Mouse (Mus musculus) liver, postnatal 0 days (tissue): ENCODE data around the gene Wdr37. TPM values are rescaled to one million over a fixed set of nuclear protein-coding genes. Genes with fewer than 3 reads are reported as not detected.

ENCODE experiments used
- ATAC-seq: fragments of 200-750 bp; cut with Nextera tagmentation; 2 replicates; pipeline ENCODE4 v1.8.0; 2017; ENCODE audit warnings: mild to moderate bottlenecking, moderate library complexity
- DNase-seq: peaks from one replicate; pipeline ENCODE4 v3.0.0-alpha.2; 2016
- H3K27ac ChIP-seq: fragments of 300-500 bp; sonication (generic); 2 replicates; pipeline ENCODE4 v1.5.1; 2014; ENCODE audit warnings: antibody characterized with exemption, moderate library complexity, mild to moderate bottlenecking, low read depth
- H3K27me3 ChIP-seq: fragments of 300-500 bp; sonication (generic); 2 replicates; pipeline ENCODE4 v1.6.1; 2014; ENCODE audit warnings: low read length, control low read depth, mixed read lengths; ENCODE audit not compliant: insufficient read depth
- H3K36me3 ChIP-seq: fragments of 300-500 bp; sonication (generic); replicated peaks from 2 replicates; pipeline ENCODE4 v1.6.1; 2014; ENCODE audit warnings: mild to moderate bottlenecking, control low read depth, low read length, moderate library complexity, mixed read lengths; ENCODE audit not compliant: insufficient read depth
- H3K4me1 ChIP-seq: fragments of 300-500 bp; sonication (generic); 2 replicates; pipeline ENCODE4 v1.6.1; 2014; ENCODE audit warnings: antibody characterized with exemption, mild to moderate bottlenecking, control low read depth; ENCODE audit not compliant: insufficient read depth
- H3K4me2 ChIP-seq: fragments of 300-500 bp; sonication (generic); 2 replicates; pipeline ENCODE4 v1.6.1; 2014; ENCODE audit warnings: low read depth, mild to moderate bottlenecking, low read length, moderate library complexity, mixed read lengths
- H3K4me3 ChIP-seq: fragments of 300-500 bp; sonication (generic); 2 replicates; pipeline ENCODE4 v1.5.1; 2014; ENCODE audit warnings: low read depth, low read length
- H3K9ac ChIP-seq: fragments of 300-500 bp; sonication (generic); replicated peaks from 2 replicates; pipeline ENCODE4 v1.6.1; 2014; ENCODE audit warnings: mild to moderate bottlenecking, moderate library complexity
- H3K9me3 ChIP-seq: fragments of 300-500 bp; sonication (generic); 2 replicates; pipeline ENCODE4 v1.6.1; 2016; ENCODE audit warnings: mild to moderate bottlenecking, control low read depth, low read length, mixed read lengths
- CTCF ChIP-seq: sonication (generic); IDR thresholded peaks from 2 replicates; pipeline ENCODE4 v1.5.1; 2016; ENCODE audit warnings: antibody characterized with exemption, low read depth
- EP300 ChIP-seq: IDR thresholded peaks from 2 replicates; pipeline ENCODE4 v1.6.1; 2016; ENCODE audit warnings: antibody characterized with exemption, low read depth, mild to moderate bottlenecking
- WGBS: fragments of 180-500 bp; shearing (Covaris S2); extraction: QIAGEN DNeasy Blood & Tissue Kit; methylation state at CpG from one replicate; pipeline ENCODE4 v1.1.7; 2014; ENCODE audit not compliant: insufficient replicate concordance; 5-methylcytosine and 5-hydroxymethylcytosine counted together
- polyA plus RNA-seq: library from polyadenylated mRNA; unstranded; fragments of >200 nt; fragmentation: Nextera tagmentation; extraction: Ambion mirVana; gene quantifications from 2 replicates; pipeline ENCODE4 v1.2.1, GENCODE M21; 2015

The Wdr37 gene
- polyA plus RNA-seq, 1 experiment from 2014 or later = 5.8 TPM

DNA sequence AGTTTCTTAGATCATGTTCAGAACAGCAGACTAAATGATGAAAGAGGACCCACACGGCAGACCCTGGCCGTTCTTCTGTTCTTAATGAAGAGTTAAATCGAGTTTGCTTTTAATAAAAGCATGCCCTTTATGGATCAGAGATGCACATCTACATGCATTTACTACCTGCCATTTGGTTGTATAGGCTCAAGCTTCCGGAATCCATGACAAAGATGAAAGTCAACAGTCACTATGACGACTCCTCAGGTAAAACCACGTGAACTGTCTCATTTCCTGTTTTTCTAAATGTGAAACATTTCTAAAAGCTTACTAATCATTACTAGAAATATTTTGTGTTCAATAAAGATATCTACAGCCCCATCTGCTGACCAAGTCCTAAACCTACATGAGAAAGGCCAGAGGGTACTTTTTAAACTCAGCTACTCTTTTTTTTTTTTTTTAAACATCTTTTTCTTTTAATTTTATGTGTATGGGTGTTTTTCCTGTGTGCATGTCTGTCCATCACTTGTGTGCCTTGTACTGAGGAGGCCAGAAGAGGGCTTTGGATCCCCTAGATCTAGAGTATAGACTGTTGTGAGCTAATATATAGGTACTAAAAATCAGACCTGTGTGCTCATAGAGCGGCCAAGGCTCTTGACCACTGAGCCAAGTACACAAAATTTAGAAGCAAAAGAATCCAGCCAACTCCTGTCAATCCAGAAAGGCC lies 40.0 kb downstream of the Wdr37 start:
- DNase-seq = no peak
- no peak for TF ChIP-seq EP300
- no peak for TF ChIP-seq CTCF
- H3K27ac ChIP-seq = no peak overlapping the region
- WGBS = 81% methylated on average over 7 of the region's 7 CpGs
- no peaks in the 10 kb centered on the region for H3K4me1 ChIP-seq
- no peaks in the 10 kb centered on the region for H3K9me3 ChIP-seq
- H3K4me2 ChIP-seq = no peak overlapping the region
- no peak overlapping the region for H3K4me3 ChIP-seq
- ATAC-seq = no peak
- H3K36me3 ChIP-seq = peaks cover 58% of the 10 kb centered on the region
- no peaks in the 10 kb centered on the region for H3K27me3 ChIP-seq
- no peak overlapping the region for H3K9ac ChIP-seq

DNA sequence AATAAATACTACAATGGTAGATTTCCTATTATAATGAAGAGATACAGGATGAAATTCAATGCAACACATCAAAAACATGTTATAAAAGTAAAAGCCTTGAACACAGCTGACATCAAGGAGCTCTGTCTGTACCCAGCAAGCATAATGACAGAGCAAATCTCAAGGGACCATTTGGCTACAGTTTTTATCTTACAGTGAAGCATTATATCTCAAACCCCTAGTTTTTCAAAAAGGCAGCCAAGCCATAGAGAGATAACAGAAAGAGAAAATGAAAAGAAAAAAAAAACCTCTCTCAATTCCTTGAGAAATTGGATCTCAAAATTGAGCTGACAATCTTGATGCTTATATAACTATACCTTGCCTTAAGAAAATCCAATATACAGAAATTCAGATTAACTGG lies 41.0 kb downstream of the Wdr37 start:
- Histone ChIP-seq H3K27ac (no peak overlapping the region), H3K27me3 (no peaks in the 10 kb centered on the region), H3K4me2 (no peak overlapping the region), H3K36me3 (peaks cover 53% of the 10 kb centered on the region), H3K4me1 (no peaks in the 10 kb centered on the region), H3K4me3 (no peak overlapping the region), H3K9ac (no peak overlapping the region), H3K9me3 (no peaks in the 10 kb centered on the region)
- no peak for ATAC-seq
- DNase-seq = no peak
- TF ChIP-seq EP300 (no peak), CTCF (no peak)

GRCm38 (mm10) chr13:8829784-8830183 lies 41.9 kb downstream of the Wdr37 start:
- no peaks in the 10 kb centered on the region for H3K4me1 ChIP-seq
- DNase-seq = no peak
- H3K4me2 ChIP-seq = no peak overlapping the region
- H3K9ac ChIP-seq = no peak overlapping the region
- ATAC-seq = no peak
- no peak for TF ChIP-seq EP300
- no peak overlapping the region for H3K4me3 ChIP-seq
- 73% methylated on average over 5 of the region's 5 CpGs for WGBS
- H3K27me3 ChIP-seq = no peaks in the 10 kb centered on the region
- no peak overlapping the region for H3K27ac ChIP-seq
- H3K9me3 ChIP-seq = no peaks in the 10 kb centered on the region
- H3K36me3 ChIP-seq = peaks cover 49% of the 10 kb centered on the region

GRCm38 (mm10) chr13:8828946-8829345 lies 42.8 kb downstream of the Wdr37 start:
- ATAC-seq = no peak

DNA sequence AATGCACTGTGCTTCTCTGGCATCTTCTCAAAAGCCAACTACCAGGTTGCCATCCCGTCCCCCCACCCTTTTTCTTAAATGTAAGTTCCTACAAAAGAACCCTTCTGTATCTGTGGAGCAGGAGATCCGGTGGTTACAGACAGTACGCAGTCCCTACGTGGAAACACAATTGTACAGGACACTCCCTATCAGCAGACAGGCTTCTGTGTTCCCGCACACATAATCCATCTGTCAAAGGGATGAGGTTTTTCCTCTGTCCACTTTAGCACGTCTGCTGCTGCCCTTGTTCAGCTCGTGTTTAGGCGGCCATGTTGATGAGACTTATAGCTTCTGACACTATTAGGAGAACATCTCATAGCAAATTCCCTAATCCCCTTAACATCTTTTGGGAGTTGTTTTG lies 48.2 kb downstream of the Wdr37 start:
- TF ChIP-seq CTCF (no peak), EP300 (no peak)
- no peaks in the 10 kb centered on the region for H3K4me1 ChIP-seq
- H3K27me3 ChIP-seq = no peaks in the 10 kb centered on the region
- H3K9me3 ChIP-seq = no peaks in the 10 kb centered on the region
- no peak for ATAC-seq
- H3K27ac ChIP-seq = no peak overlapping the region
- H3K4me2 ChIP-seq = no peak overlapping the region
- H3K36me3 ChIP-seq = peaks cover 39% of the 10 kb centered on the region
- H3K4me3 ChIP-seq = no peak overlapping the region
- peak; percentile 7 for DNase-seq
- H3K9ac ChIP-seq = no peak overlapping the region
- 83% methylated on average over 8 of the region's 8 CpGs for WGBS

More at GRCm38 (mm10) chr13:8828946-8829345, 42.8 kb downstream of the Wdr37 start:
- H3K9me3 ChIP-seq = no peaks in the 10 kb centered on the region
- H3K27ac ChIP-seq = no peak overlapping the region
- no peak overlapping the region for H3K4me2 ChIP-seq
- H3K4me1 ChIP-seq = no peaks in the 10 kb centered on the region
- TF ChIP-seq CTCF (no peak), EP300 (no peak)
- no peak overlapping the region for H3K9ac ChIP-seq
- H3K4me3 ChIP-seq = no peak overlapping the region
- WGBS = 83% methylated on average over 1 of the region's 1 CpGs
- no peak for DNase-seq
- no peaks in the 10 kb centered on the region for H3K27me3 ChIP-seq
- H3K36me3 ChIP-seq = peaks cover 41% of the 10 kb centered on the region

DNA sequence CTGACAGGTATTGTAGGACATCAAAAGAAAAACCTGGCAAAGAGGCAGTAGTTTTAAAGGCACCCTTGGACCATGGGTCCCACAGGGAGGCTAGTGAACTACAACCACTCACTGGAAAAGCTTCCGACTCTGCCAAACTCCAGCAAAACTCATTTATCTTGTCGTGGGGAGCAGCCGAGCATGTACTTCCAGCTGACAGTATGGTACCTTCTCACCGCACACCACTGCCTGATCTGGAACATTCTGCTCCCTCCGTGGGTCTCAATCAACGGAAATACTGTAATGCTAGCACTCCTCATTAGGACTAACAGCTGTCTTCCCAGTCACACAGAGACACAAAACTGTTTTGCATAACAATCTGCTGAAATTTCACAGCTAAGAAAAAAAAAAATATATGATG lies 48.6 kb downstream of the Wdr37 start:
- DNase-seq (peak; percentile 10), ATAC-seq (no peak)
- Histone ChIP-seq H3K9me3 (no peaks in the 10 kb centered on the region), H3K4me3 (no peak overlapping the region), H3K36me3 (peaks cover 44% of the 10 kb centered on the region), H3K4me2 (no peak overlapping the region), H3K27me3 (no peaks in the 10 kb centered on the region), H3K27ac (no peak overlapping the region), H3K4me1 (no peaks in the 10 kb centered on the region), H3K9ac (no peak overlapping the region)
- TF ChIP-seq EP300 (no peak), CTCF (no peak)
- 92% methylated on average over 6 of the region's 6 CpGs for whole genome bisulfite sequencing
